Mouse (Mus musculus): ENCODE data around the gene Arel1. TPM values are rescaled to one million over a fixed set of nuclear protein-coding genes. Genes with fewer than 3 reads are reported as not detected.

Arel1 gene
- polyA plus RNA-seq, 1 experiment from 2014 or later: 10.1 TPM

- 70% methylated on average over 2 of the region's 2 CpGs for WGBS
- no peaks in the 10 kb centered on the region for H3K9me3 ChIP-seq
- H3K4me3 ChIP-seq: no peak overlapping the region
- no peak overlapping the region for H3K4me2 ChIP-seq
- H3K27ac ChIP-seq (replicated peaks): peak overlapping the region; percentile 68
- no peak overlapping the region for H3K9ac ChIP-seq
- no peak for ATAC-seq (ENCODE audit: extremely low read depth, insufficient number of reproducible peaks, low FRiP score, low TSS enrichment)
- H3K4me1 ChIP-seq: peaks cover 55% of the 10 kb centered on the region
- H3K27me3 ChIP-seq (replicated peaks): no peaks in the 10 kb centered on the region
- peaks cover 48% of the 10 kb centered on the region for H3K36me3 ChIP-seq
Measured at GRCm38 (mm10) chr12:84947894-84948583, 22.7 kb downstream of the Arel1 start.

- H3K27ac ChIP-seq (replicated peaks): no peak overlapping the region; the same call in 1 of the 2 replicates
- peaks cover 52% of the 10 kb centered on the region for H3K4me1 ChIP-seq
- no peak for ATAC-seq (ENCODE audit: extremely low read depth, insufficient number of reproducible peaks, low FRiP score, low TSS enrichment)
- H3K9ac ChIP-seq: no peak overlapping the region
- H3K4me3 ChIP-seq: no peak overlapping the region
- 83% methylated on average over 9 of the region's 9 CpGs for WGBS
- no peaks in the 10 kb centered on the region for H3K27me3 ChIP-seq (replicated peaks)
- H3K9me3 ChIP-seq: no peaks in the 10 kb centered on the region
- H3K36me3 ChIP-seq: peaks cover 62% of the 10 kb centered on the region
- H3K4me2 ChIP-seq: no peak overlapping the region
Measured at GRCm38 (mm10) chr12:84944813-84945553, 25.7 kb downstream of the Arel1 start.

- Histone ChIP-seq H3K9ac (no peak overlapping the region; the same call in 1 of the 2 replicates), H3K4me3 (no peak overlapping the region), H3K36me3 (peaks cover 62% of the 10 kb centered on the region), H3K4me1 (peaks cover 47% of the 10 kb centered on the region), H3K9me3 (no peaks in the 10 kb centered on the region), H3K27me3 (replicated peaks) (no peaks in the 10 kb centered on the region), H3K4me2 (no peak overlapping the region), H3K27ac (replicated peaks) (peak overlapping the region; percentile 63)
- WGBS: 46% methylated on average over 4 of the region's 4 CpGs
- no peak for ATAC-seq (ENCODE audit: extremely low read depth, insufficient number of reproducible peaks, low FRiP score, low TSS enrichment)
Measured at GRCm38 (mm10) chr12:84944150-84944812, 26.4 kb downstream of the Arel1 start.

GRCm38 (mm10) chr12:84943006-84943952 lies 27.4 kb downstream of the Arel1 start:
- no peak for ATAC-seq (ENCODE audit: extremely low read depth, insufficient number of reproducible peaks, low FRiP score, low TSS enrichment)
- 71% methylated on average over 21 of the region's 21 CpGs for WGBS
- H3K4me3 ChIP-seq: no peak overlapping the region
- no peak overlapping the region for H3K4me2 ChIP-seq
- H3K27ac ChIP-seq (replicated peaks): peak overlapping the region; percentile 29
- no peak overlapping the region for H3K9ac ChIP-seq
- H3K4me1 ChIP-seq: peaks cover 46% of the 10 kb centered on the region
- peaks cover 72% of the 10 kb centered on the region for H3K36me3 ChIP-seq
- H3K27me3 ChIP-seq (replicated peaks): no peaks in the 10 kb centered on the region
- H3K9me3 ChIP-seq: no peaks in the 10 kb centered on the region

GRCm38 (mm10) chr12:84941717-84942116 lies 29.0 kb downstream of the Arel1 start:
- no peak overlapping the region for H3K4me2 ChIP-seq
- no peak for ATAC-seq (ENCODE audit: extremely low read depth, insufficient number of reproducible peaks, low FRiP score, low TSS enrichment)
- no peak overlapping the region for H3K27ac ChIP-seq (replicated peaks)
- peaks cover 42% of the 10 kb centered on the region for H3K4me1 ChIP-seq
- 91% methylated on average over 13 of the region's 13 CpGs for WGBS
- no peaks in the 10 kb centered on the region for H3K27me3 ChIP-seq (replicated peaks)
- H3K36me3 ChIP-seq: peaks cover 65% of the 10 kb centered on the region
- H3K9ac ChIP-seq: no peak overlapping the region
- no peak overlapping the region for H3K4me3 ChIP-seq
- H3K9me3 ChIP-seq: no peaks in the 10 kb centered on the region

GRCm38 (mm10) chr12:84940343-84940742 lies 30.4 kb downstream of the Arel1 start:
- Histone ChIP-seq H3K27ac (replicated peaks) (no peak overlapping the region), H3K9ac (no peak overlapping the region), H3K4me1 (peaks cover 44% of the 10 kb centered on the region), H3K27me3 (replicated peaks) (no peaks in the 10 kb centered on the region), H3K9me3 (no peaks in the 10 kb centered on the region), H3K4me3 (no peak overlapping the region), H3K4me2 (no peak overlapping the region), H3K36me3 (peaks cover 63% of the 10 kb centered on the region)
- no peak for ATAC-seq (ENCODE audit: extremely low read depth, insufficient number of reproducible peaks, low FRiP score, low TSS enrichment)
- 90% methylated on average over 7 of the region's 7 CpGs for WGBS

- 66% methylated on average over 7 of the region's 7 CpGs for WGBS
Measured at GRCm38 (mm10) chr12:84939117-84939516, 31.6 kb downstream of the Arel1 start.

GRCm38 (mm10) chr12:84935343-84935742 lies 35.4 kb downstream of the Arel1 start:
- WGBS: 56% methylated on average over 5 of the region's 5 CpGs
- Histone ChIP-seq H3K4me2 (no peak overlapping the region), H3K4me1 (peaks cover 18% of the 10 kb centered on the region), H3K27ac (replicated peaks) (peak overlapping the region; percentile 30; the same call in 1 of the 2 replicates), H3K4me3 (no peak overlapping the region), H3K9ac (peak overlapping the region; percentile 24; the same call in 1 of the 2 replicates), H3K9me3 (no peaks in the 10 kb centered on the region), H3K27me3 (replicated peaks) (no peaks in the 10 kb centered on the region), H3K36me3 (peaks cover 78% of the 10 kb centered on the region)
- no peak for ATAC-seq (ENCODE audit: extremely low read depth, insufficient number of reproducible peaks, low FRiP score, low TSS enrichment)

More at GRCm38 (mm10) chr12:84939117-84939516, 31.6 kb downstream of the Arel1 start:
- no peak overlapping the region for H3K9ac ChIP-seq
- H3K27me3 ChIP-seq (replicated peaks): no peaks in the 10 kb centered on the region
- H3K9me3 ChIP-seq: no peaks in the 10 kb centered on the region
- H3K4me2 ChIP-seq: no peak overlapping the region
- H3K4me1 ChIP-seq: peaks cover 35% of the 10 kb centered on the region
- H3K27ac ChIP-seq (replicated peaks): peak overlapping the region; percentile 69
- peaks cover 72% of the 10 kb centered on the region for H3K36me3 ChIP-seq
- no peak for ATAC-seq (ENCODE audit: extremely low read depth, insufficient number of reproducible peaks, low FRiP score, low TSS enrichment)
- H3K4me3 ChIP-seq: no peak overlapping the region

- Histone ChIP-seq H3K4me2 (no peak overlapping the region), H3K9ac (no peak overlapping the region), H3K27ac (replicated peaks) (no peak overlapping the region), H3K36me3 (peaks cover 83% of the 10 kb centered on the region), H3K4me1 (peaks cover 8% of the 10 kb centered on the region; the same call in 1 of the 2 replicates), H3K9me3 (no peaks in the 10 kb centered on the region), H3K4me3 (no peak overlapping the region), H3K27me3 (replicated peaks) (no peaks in the 10 kb centered on the region)
- no peak for ATAC-seq (ENCODE audit: extremely low read depth, insufficient number of reproducible peaks, low FRiP score, low TSS enrichment)
- 87% methylated on average over 6 of the region's 6 CpGs for WGBS
Measured at GRCm38 (mm10) chr12:84932210-84932609, 38.5 kb downstream of the Arel1 start.

- Histone ChIP-seq H3K9ac (no peak overlapping the region), H3K9me3 (no peaks in the 10 kb centered on the region), H3K4me3 (no peak overlapping the region), H3K4me2 (no peak overlapping the region), H3K27ac (replicated peaks) (no peak overlapping the region), H3K4me1 (peaks cover 5% of the 10 kb centered on the region; the same call in 1 of the 2 replicates), H3K27me3 (replicated peaks) (no peaks in the 10 kb centered on the region), H3K36me3 (peaks cover 95% of the 10 kb centered on the region)
- no peak for ATAC-seq (ENCODE audit: extremely low read depth, insufficient number of reproducible peaks, low FRiP score, low TSS enrichment)
- WGBS: 92% methylated on average over 6 of the region's 6 CpGs
Measured at GRCm38 (mm10) chr12:84926542-84926941, 44.2 kb downstream of the Arel1 start.

All from heart, embryonic 13.5 days (tissue).